ENCODE assay signal across 25 mouse cellular contexts in genomic region chr8:124634411-124635246, GRCm38 (mm10). TPM values are rescaled to one million over a fixed set of nuclear protein-coding genes. Genes with fewer than 3 reads are reported as not detected.
DNase-seq lines count a peak whose midpoint lies in the region; ATAC-seq and TF ChIP-seq lines count a peak whose summit lies in the region.
"Had no signal": no experiment of that assay in that cellular context is flagged by ENCODE, and none has a peak within 500 bp of the region (broad histone marks: within the 10 kb centered on the region; RNA-seq: fewer than 3 reads in every experiment).

No protein-coding gene starts in this region.

- no peak for TF ChIP-seq CTCF in layer of hippocampus, adult 2 months (conservative IDR thresholded peaks at IDR 0.05)
- TF ChIP-seq CTCF in olfactory bulb, adult 2 months (IDR thresholded peaks at IDR 0.05; ENCODE audit: insufficient read depth, low read depth, low read length) = no peak

- WGBS in forebrain, embryonic 12.5 days = 74% methylated on average over 13 of the region's 13 CpGs
- 48% methylated on average over 13 of the region's 13 CpGs for WGBS in forebrain, embryonic 16.5 days
- WGBS in heart, embryonic 15.5 days = 77% methylated on average over 13 of the region's 13 CpGs
- 66% methylated on average over 13 of the region's 13 CpGs for WGBS in olfactory bulb, adult 2 months

- H3K9ac ChIP-seq in forebrain, embryonic 12.5 days = no peak overlapping the region
- H3K9ac ChIP-seq in forebrain, embryonic 16.5 days (replicated peaks; ENCODE audit: low read depth, low read length) = no peak overlapping the region
- H3K9ac ChIP-seq in heart, embryonic 15.5 days = no peak overlapping the region
- H3K9ac ChIP-seq: embryonic facial prominence, embryonic 13.5 days; hindbrain, embryonic 13.5 days; liver, embryonic 14.5 days; neural tube, embryonic 12.5 days had no signal

- no peak for ATAC-seq in forebrain, embryonic 12.5 days (ENCODE audit: low FRiP score)
- no peak for ATAC-seq in forebrain, embryonic 16.5 days
- no peak for ATAC-seq in heart, embryonic 15.5 days (replicated peaks; ENCODE audit: insufficient number of reproducible peaks, insufficient read depth, low FRiP score, low read depth)
- ATAC-seq: Patski had no signal

- peaks cover 36% of the 10 kb centered on the region for H3K36me3 ChIP-seq in forebrain, embryonic 12.5 days (replicated peaks)
- peaks cover 17% of the 10 kb centered on the region for H3K36me3 ChIP-seq in forebrain, embryonic 16.5 days (ENCODE audit: control insufficient read depth, insufficient read depth)
- peaks cover 42% of the 10 kb centered on the region for H3K36me3 ChIP-seq in heart, embryonic 15.5 days

- no peaks in the 10 kb centered on the region; the same call in 1 of the 2 replicates for H3K4me1 ChIP-seq in forebrain, embryonic 12.5 days
- peaks cover 17% of the 10 kb centered on the region for H3K4me1 ChIP-seq in forebrain, embryonic 16.5 days (replicated peaks; ENCODE audit: control insufficient read depth, insufficient read depth, low read length)
- H3K4me1 ChIP-seq in heart, embryonic 15.5 days (replicated peaks) = peaks cover 40% of the 10 kb centered on the region
- H3K4me1 ChIP-seq in olfactory bulb, adult 2 months (ENCODE audit: control insufficient read depth, insufficient read depth, low read length) = peaks cover 28% of the 10 kb centered on the region
- H3K4me1 ChIP-seq: neural tube, embryonic 12.5 days had no signal

- H3K4me2 ChIP-seq in forebrain, embryonic 12.5 days = no peak overlapping the region
- H3K4me2 ChIP-seq in forebrain, embryonic 16.5 days (ENCODE audit: low read length) = no peak overlapping the region
- no peak overlapping the region for H3K4me2 ChIP-seq in heart, embryonic 15.5 days
- H3K4me2 ChIP-seq: embryonic facial prominence, embryonic 13.5 days; hindbrain, embryonic 13.5 days; midbrain, embryonic 11.5 days; neural tube, embryonic 12.5 days had no signal

- peak overlapping the region; percentile 19; the same call in 1 of the 2 replicates for H3K27ac ChIP-seq in forebrain, embryonic 12.5 days
- no peak overlapping the region for H3K27ac ChIP-seq in forebrain, embryonic 16.5 days (ENCODE audit: low read length)
- H3K27ac ChIP-seq in heart, embryonic 15.5 days = peak overlapping the region; percentile 94
- peak overlapping the region; percentile 79 for H3K27ac ChIP-seq in layer of hippocampus, adult 2 months
- H3K27ac ChIP-seq in olfactory bulb, adult 2 months (ENCODE audit: insufficient read depth, low read depth, low read length) = peak overlapping the region; percentile 11; the same call in 1 of the 2 replicates
- H3K27ac ChIP-seq: embryonic facial prominence, embryonic 13.5 days; hindbrain, embryonic 13.5 days; liver, embryonic 14.5 days; macrophage; neural tube, embryonic 12.5 days had no signal

- no peak for TF ChIP-seq POLR2A in olfactory bulb, adult 2 months (IDR thresholded peaks at IDR 0.05; ENCODE audit: insufficient read depth, low read depth, low read length)

- no peaks in the 10 kb centered on the region for H3K9me3 ChIP-seq in forebrain, embryonic 12.5 days
- H3K9me3 ChIP-seq in forebrain, embryonic 16.5 days (ENCODE audit: control insufficient read depth, low read length) = no peaks in the 10 kb centered on the region
- no peaks in the 10 kb centered on the region for H3K9me3 ChIP-seq in heart, embryonic 15.5 days (replicated peaks)
- H3K9me3 ChIP-seq: embryonic facial prominence, embryonic 13.5 days; hindbrain, embryonic 13.5 days; neural tube, embryonic 12.5 days had no signal

- no peaks in the 10 kb centered on the region for H3K27me3 ChIP-seq in forebrain, embryonic 12.5 days
- H3K27me3 ChIP-seq in forebrain, embryonic 16.5 days (replicated peaks; ENCODE audit: control insufficient read depth, insufficient read depth, low read length) = no peaks in the 10 kb centered on the region
- H3K27me3 ChIP-seq in heart, embryonic 15.5 days = no peaks in the 10 kb centered on the region
- H3K27me3 ChIP-seq: embryonic facial prominence, embryonic 13.5 days; hindbrain, embryonic 13.5 days; neural tube, embryonic 12.5 days; Patski had no signal

- H3K4me3 ChIP-seq in forebrain, embryonic 12.5 days (replicated peaks) = no peak overlapping the region
- H3K4me3 ChIP-seq in forebrain, embryonic 16.5 days (replicated peaks; ENCODE audit: low read length) = no peak overlapping the region
- no peak overlapping the region for H3K4me3 ChIP-seq in heart, embryonic 15.5 days
- no peak overlapping the region for H3K4me3 ChIP-seq in layer of hippocampus, adult 2 months
- no peak overlapping the region for H3K4me3 ChIP-seq in olfactory bulb, adult 2 months (ENCODE audit: insufficient read depth, low read depth, low read length)
- H3K4me3 ChIP-seq: embryonic facial prominence, embryonic 13.5 days; hindbrain, embryonic 13.5 days; left cerebral cortex, adult 2 months; neural tube, embryonic 12.5 days had no signal

- no peak for DNase-seq in heart, adult 9 months (ENCODE audit: low spot score in 2 of 2)
- DNase-seq in layer of hippocampus, adult 2 months (ENCODE audit: low spot score in 2 of 2) = no peak
- DNase-seq in layer of hippocampus, adult 8-10 months (ENCODE audit: low spot score in 2 of 2) = no peak
- no peak for DNase-seq in yolk sac, embryonic 10.5 days (ENCODE audit: low spot score)
- DNase-seq: adrenal gland, adult 8-10 months; cerebellum, adult 11 months; kidney, postnatal 14 days; layer of hippocampus, adult 9-11 months; thymus, postnatal 4 days had no signal

RNA-seq across cellular contexts. Expression of gene 2310022B05Rik, which starts 28.5 kb away (rescaled TPM):
- polyA plus RNA-seq in forebrain, embryonic 12.5 days (2016; fragmentation: Nextera tagmentation; extraction: Ambion mirVana) = 22.8 and 23.1 TPM in 2 replicates
- 26.0 and 29.4 TPM in 2 replicates for polyA plus RNA-seq in forebrain, embryonic 16.5 days (2015; fragmentation: Nextera tagmentation; extraction: Ambion mirVana)
- polyA plus RNA-seq in heart, embryonic 15.5 days (2015; fragmentation: Nextera tagmentation; extraction: Ambion mirVana) = 40.9 and 49.2 TPM in 2 replicates
- 10 to 100 TPM; 76.5 to 77.4 TPM for total RNA-seq in layer of hippocampus, adult 2 months (2021)
- total RNA-seq in layer of hippocampus, adult 8-10 months (2022) = 10 to 100 TPM; 69.6 to 81.2 (median 75.2) TPM
- not detected in 2 replicates for polyA plus RNA-seq in olfactory bulb, adult 2 months (2012; ENCODE audit: insufficient read depth, insufficient read length, low replicate concordance, missing spikeins)

RNA-seq across cellular contexts. Expression of gene Capn9, which starts 58.7 kb away (rescaled TPM):
- polyA plus RNA-seq in forebrain, embryonic 12.5 days (2016; fragmentation: Nextera tagmentation; extraction: Ambion mirVana) = 0.08 TPM in 1 of 2 replicates, not detected in the other
- 0.14 and 0.20 TPM in 2 replicates for polyA plus RNA-seq in forebrain, embryonic 16.5 days (2015; fragmentation: Nextera tagmentation; extraction: Ambion mirVana)
- polyA plus RNA-seq in heart, embryonic 15.5 days (2015; fragmentation: Nextera tagmentation; extraction: Ambion mirVana) = 0.20 and 0.30 TPM in 2 replicates
- total RNA-seq in layer of hippocampus, adult 2 months (2021) = under 1 TPM; 0.34 to 0.79 TPM
- total RNA-seq in layer of hippocampus, adult 8-10 months (2022) = under 1 TPM in 2 of 4 experiments, not detected in 2; 0.12 to 0.14 TPM
- not detected in 2 replicates for polyA plus RNA-seq in olfactory bulb, adult 2 months (2012; ENCODE audit: insufficient read depth, insufficient read length, low replicate concordance, missing spikeins)
- total RNA-seq: gastrocnemius, adult 18-20 months; granulocyte monocyte progenitor cell, adult 5-6 weeks; left cerebral cortex, adult 2 months; monocyte, adult 5-6 weeks had no signal
- polyA plus RNA-seq: limb, embryonic 11.5 days; liver, embryonic 14.5 days; macrophage; midbrain, embryonic 11.5 days; neural tube, embryonic 12.5 days; Patski had no signal
